Mouse (Mus musculus): Measurements from ENCODE around the gene Ttc33. TPM values are rescaled to one million over a fixed set of nuclear protein-coding genes. Genes with fewer than 3 reads are reported as not detected.

Ttc33 gene
- 8.6 and 9.0 TPM in 2 replicates for polyA plus RNA-seq (2012; rRNA removed)

GRCm38 (mm10) chr15:5185366-5186292 is at the start of gene Ttc33:
Gene Ttc33, plus strand, starts transcription at chr15:5185525.

GRCm38 (mm10) chr15:5143361-5144020 is 41.8 kb upstream of the Ttc33 start, which contains the start of gene Prkaa1:
Gene Prkaa1, plus strand, starts transcription at chr15:5143861.

GRCm38 (mm10) chr15:5243959-5244905 is 58.9 kb downstream of the Ttc33 start, which contains the start of gene Ptger4:
Gene Ptger4, minus strand, starts transcription at chr15:5244187.

Other genes with a start within 250 kb of the Ttc33 start
- gene C7, start 121.8 kb upstream of the Ttc33 start, polyA plus RNA-seq (2012; rRNA removed): 0.02 TPM in 1 of 2 replicates, not detected in the other
- 1.4 and 1.6 TPM in 2 replicates for gene Card6, start 77.0 kb upstream of the Ttc33 start, polyA plus RNA-seq (2012; rRNA removed)
- gene Rpl37, start 68.9 kb upstream of the Ttc33 start, polyA plus RNA-seq (2012; rRNA removed): 783 and 823 TPM in 2 replicates
- 5.6 and 6.3 TPM in 2 replicates for gene Prkaa1, start 41.7 kb upstream of the Ttc33 start, polyA plus RNA-seq (2012; rRNA removed)
- gene Ptger4, start 58.7 kb downstream of the Ttc33 start, polyA plus RNA-seq (2012; rRNA removed): 0.79 and 0.84 TPM in 2 replicates

All from liver, embryonic 18 days (tissue).